8 mouse cellular contexts compared by ENCODE assay signal in genomic region chr19:8992769-8993624, GRCm38 (mm10). TPM values are rescaled to one million over a fixed set of nuclear protein-coding genes. Genes with fewer than 3 reads are reported as not detected.
DNase-seq lines count a peak whose midpoint lies in the region; ATAC-seq and TF ChIP-seq lines count a peak whose summit lies in the region.

No protein-coding gene starts in this region.

- peaks cover 56% of the 10 kb centered on the region for H3K4me1 ChIP-seq in forebrain, embryonic 10.5 days
- peaks cover 35% of the 10 kb centered on the region for H3K4me1 ChIP-seq in forebrain, embryonic 13.5 days
- H3K4me1 ChIP-seq in intestine, postnatal 0 days (replicated peaks; ENCODE audit: control insufficient read depth, insufficient read depth, low read length) = peaks cover 21% of the 10 kb centered on the region
- H3K4me1 ChIP-seq in limb, embryonic 14.5 days (ENCODE audit: control insufficient read depth, insufficient read depth, low read length) = peaks cover 68% of the 10 kb centered on the region
- peaks cover 77% of the 10 kb centered on the region for H3K4me1 ChIP-seq in stomach, embryonic 15.5 days

- no peak for TF ChIP-seq POLR2A in limb, embryonic 14.5 days (IDR thresholded peaks at IDR 0.05; ENCODE audit: borderline replicate concordance, extremely low read depth, insufficient read depth, insufficient read length)

- 0 out of 2 replicates have a peak overlapping the region, but pooled peaks have one; percentile 49 for H3K27ac ChIP-seq in forebrain, embryonic 10.5 days
- no peak overlapping the region for H3K27ac ChIP-seq in forebrain, embryonic 13.5 days
- H3K27ac ChIP-seq in intestine, postnatal 0 days (ENCODE audit: low read depth, low read length) = peak overlapping the region; percentile 57
- H3K27ac ChIP-seq in limb, embryonic 14.5 days (replicated peaks; ENCODE audit: low read depth, low read length) = peak overlapping the region; percentile 62; the same call in 1 of the 2 replicates
- H3K27ac ChIP-seq in stomach, embryonic 15.5 days = peak overlapping the region; percentile 98

- H3K4me3 ChIP-seq in forebrain, embryonic 10.5 days = no peak overlapping the region
- no peak overlapping the region for H3K4me3 ChIP-seq in forebrain, embryonic 13.5 days
- H3K4me3 ChIP-seq in intestine, postnatal 0 days (ENCODE audit: low read depth, low read length) = no peak overlapping the region
- H3K4me3 ChIP-seq in limb, embryonic 14.5 days (replicated peaks; ENCODE audit: low read length) = 0 out of 2 replicates have a peak overlapping the region, but pooled peaks have one; percentile 64
- peak overlapping the region; percentile 85; the same call in 1 of the 2 replicates for H3K4me3 ChIP-seq in stomach, embryonic 15.5 days (replicated peaks)

- ATAC-seq in forebrain, embryonic 13.5 days = no peak
- peak; percentile 63 for ATAC-seq in granulocyte monocyte progenitor cell, adult 5-6 weeks (replicated peaks; ENCODE audit: poor library complexity, severe bottlenecking)
- ATAC-seq in intestine, postnatal 0 days = peak; percentile 15; the same call in 1 of the 2 replicates
- no peak for ATAC-seq in limb, embryonic 14.5 days (ENCODE audit: low FRiP score, low read depth)
- ATAC-seq in stomach, embryonic 15.5 days (ENCODE audit: insufficient read depth, low FRiP score, low read depth) = no peak

- peak; percentile 68 for DNase-seq in forebrain, embryonic 10.5 days (ENCODE audit: extremely low spot score, low spot score)
- peak; percentile 57 to 74 for DNase-seq in cerebellum, postnatal 4 days (ENCODE audit: low spot score in 2 of 2)
- peak; percentile 90 for DNase-seq in limb, embryonic 14.5 days (ENCODE audit: low spot score)
- peak; percentile 87 for DNase-seq in naive thymus-derived CD4-positive, alpha-beta T cell, adult 2 months (ENCODE audit: low read depth)

- no peak overlapping the region for H3K9ac ChIP-seq in forebrain, embryonic 13.5 days
- H3K9ac ChIP-seq in intestine, postnatal 0 days (ENCODE audit: low read depth, low read length) = peak overlapping the region; percentile 7; the same call in 1 of the 2 replicates
- H3K9ac ChIP-seq in limb, embryonic 14.5 days (ENCODE audit: low read depth, low read length, severe bottlenecking) = peak overlapping the region; percentile 8; the same call in 1 of the 2 replicates
- H3K9ac ChIP-seq in stomach, embryonic 15.5 days = no peak overlapping the region

- 36% methylated on average over 12 of the region's 12 CpGs for WGBS in forebrain, embryonic 10.5 days
- WGBS in forebrain, embryonic 13.5 days = 37% methylated on average over 12 of the region's 12 CpGs
- 37% methylated on average over 12 of the region's 12 CpGs for WGBS in intestine, postnatal 0 days
- WGBS in limb, embryonic 14.5 days = 24% methylated on average over 12 of the region's 12 CpGs
- WGBS in stomach, embryonic 15.5 days = 34% methylated on average over 12 of the region's 12 CpGs

- H3K4me2 ChIP-seq in forebrain, embryonic 13.5 days = no peak overlapping the region
- H3K4me2 ChIP-seq in intestine, postnatal 0 days (replicated peaks; ENCODE audit: low read depth) = peak overlapping the region; percentile 87
- peak overlapping the region; percentile 56 for H3K4me2 ChIP-seq in limb, embryonic 14.5 days (replicated peaks; ENCODE audit: low read depth, low read length, severe bottlenecking)
- H3K4me2 ChIP-seq in stomach, embryonic 15.5 days = peak overlapping the region; percentile 77

- peaks cover 44% of the 10 kb centered on the region for H3K27me3 ChIP-seq in forebrain, embryonic 10.5 days (ENCODE audit: poor library complexity, severe bottlenecking)
- H3K27me3 ChIP-seq in forebrain, embryonic 13.5 days = peaks cover 35% of the 10 kb centered on the region
- H3K27me3 ChIP-seq in intestine, postnatal 0 days (replicated peaks; ENCODE audit: control insufficient read depth, insufficient read depth, low read length) = no peaks in the 10 kb centered on the region
- no peaks in the 10 kb centered on the region for H3K27me3 ChIP-seq in limb, embryonic 14.5 days (ENCODE audit: control insufficient read depth, insufficient read depth, low read length)
- H3K27me3 ChIP-seq in stomach, embryonic 15.5 days (replicated peaks) = no peaks in the 10 kb centered on the region

- H3K9me3 ChIP-seq in forebrain, embryonic 10.5 days = no peaks in the 10 kb centered on the region
- H3K9me3 ChIP-seq in forebrain, embryonic 13.5 days (replicated peaks) = no peaks in the 10 kb centered on the region
- no peaks in the 10 kb centered on the region for H3K9me3 ChIP-seq in intestine, postnatal 0 days (ENCODE audit: control insufficient read depth)
- H3K9me3 ChIP-seq in limb, embryonic 14.5 days (ENCODE audit: control insufficient read depth, low read length) = no peaks in the 10 kb centered on the region
- H3K9me3 ChIP-seq in stomach, embryonic 15.5 days = no peaks in the 10 kb centered on the region

- TF ChIP-seq CTCF in intestine, postnatal 0 days (IDR thresholded peaks at IDR 0.05; ENCODE audit: low read depth) = peak; percentile 86

- H3K36me3 ChIP-seq in forebrain, embryonic 10.5 days (replicated peaks) = no peaks in the 10 kb centered on the region
- no peaks in the 10 kb centered on the region for H3K36me3 ChIP-seq in forebrain, embryonic 13.5 days (ENCODE audit: poor library complexity, severe bottlenecking)
- 0 out of 2 replicates have a peak, but pooled peaks cover 5% of the 10 kb centered on the region for H3K36me3 ChIP-seq in intestine, postnatal 0 days (ENCODE audit: control insufficient read depth, insufficient read depth)
- H3K36me3 ChIP-seq in limb, embryonic 14.5 days (ENCODE audit: control insufficient read depth, insufficient read depth, low read length) = no peaks in the 10 kb centered on the region
- no peaks in the 10 kb centered on the region for H3K36me3 ChIP-seq in stomach, embryonic 15.5 days

RNA-seq across cellular contexts. Expression of gene Ahnak, which starts 3.9 kb away (rescaled TPM):
- polyA plus RNA-seq in forebrain, embryonic 10.5 days (2016; fragmentation: Nextera tagmentation; extraction: Ambion mirVana) = 6.5 and 7.1 TPM in 2 replicates
- polyA plus RNA-seq in forebrain, embryonic 13.5 days (2015; fragmentation: Nextera tagmentation; extraction: Ambion mirVana) = 2.8 and 3.0 TPM in 2 replicates
- total RNA-seq in granulocyte monocyte progenitor cell, adult 5-6 weeks (2014; fragmentation: Nextera tagmentation) = 5.8 and 12.1 TPM in 2 replicates
- 14.1 and 14.8 TPM in 2 replicates for total RNA-seq in granulocyte monocyte progenitor cell, adult 5-6 weeks (2017)
- polyA plus RNA-seq in intestine, postnatal 0 days (2015; fragmentation: Nextera tagmentation; extraction: Ambion mirVana) = 26.2 and 30.1 TPM in 2 replicates
- 21.6 and 31.4 TPM in 2 replicates for polyA plus RNA-seq in limb, embryonic 14.5 days (2012; rRNA removed)
- 61.5 and 61.6 TPM in 2 replicates for polyA plus RNA-seq in limb, embryonic 14.5 days (2014; fragmentation: Nextera tagmentation; extraction: Ambion mirVana)
- 32.2 and 43.5 TPM in 2 replicates for polyA plus RNA-seq in stomach, embryonic 15.5 days (2015; fragmentation: Nextera tagmentation; extraction: Ambion mirVana)

RNA-seq across cellular contexts. Expression of gene Eef1g, which starts 26.2 kb away (rescaled TPM):
- polyA plus RNA-seq in forebrain, embryonic 10.5 days (2016; fragmentation: Nextera tagmentation; extraction: Ambion mirVana) = 559 and 563 TPM in 2 replicates
- polyA plus RNA-seq in forebrain, embryonic 13.5 days (2015; fragmentation: Nextera tagmentation; extraction: Ambion mirVana) = 369 and 373 TPM in 2 replicates
- 1,036 and 1,157 TPM in 2 replicates for total RNA-seq in granulocyte monocyte progenitor cell, adult 5-6 weeks (2014; fragmentation: Nextera tagmentation)
- total RNA-seq in granulocyte monocyte progenitor cell, adult 5-6 weeks (2017) = 748 and 899 TPM in 2 replicates
- 164 and 168 TPM in 2 replicates for polyA plus RNA-seq in intestine, postnatal 0 days (2015; fragmentation: Nextera tagmentation; extraction: Ambion mirVana)
- polyA plus RNA-seq in limb, embryonic 14.5 days (2012; rRNA removed) = 530 and 577 TPM in 2 replicates
- polyA plus RNA-seq in limb, embryonic 14.5 days (2014; fragmentation: Nextera tagmentation; extraction: Ambion mirVana) = 499 and 500 TPM in 2 replicates
- polyA plus RNA-seq in stomach, embryonic 15.5 days (2015; fragmentation: Nextera tagmentation; extraction: Ambion mirVana) = 383 and 461 TPM in 2 replicates

RNA-seq across cellular contexts. Expression of gene Tut1, which starts 39.4 kb away (rescaled TPM):
- 40.2 and 49.1 TPM in 2 replicates for polyA plus RNA-seq in forebrain, embryonic 10.5 days (2016; fragmentation: Nextera tagmentation; extraction: Ambion mirVana)
- polyA plus RNA-seq in forebrain, embryonic 13.5 days (2015; fragmentation: Nextera tagmentation; extraction: Ambion mirVana) = 35.3 and 36.7 TPM in 2 replicates
- total RNA-seq in granulocyte monocyte progenitor cell, adult 5-6 weeks (2014; fragmentation: Nextera tagmentation) = 17.8 and 28.9 TPM in 2 replicates
- total RNA-seq in granulocyte monocyte progenitor cell, adult 5-6 weeks (2017) = 14.5 and 21.8 TPM in 2 replicates
- polyA plus RNA-seq in intestine, postnatal 0 days (2015; fragmentation: Nextera tagmentation; extraction: Ambion mirVana) = 10.7 and 11.1 TPM in 2 replicates
- polyA plus RNA-seq in limb, embryonic 14.5 days (2012; rRNA removed) = 28.6 and 33.6 TPM in 2 replicates
- polyA plus RNA-seq in limb, embryonic 14.5 days (2014; fragmentation: Nextera tagmentation; extraction: Ambion mirVana) = 27.6 and 29.2 TPM in 2 replicates
- 29.1 and 31.8 TPM in 2 replicates for polyA plus RNA-seq in stomach, embryonic 15.5 days (2015; fragmentation: Nextera tagmentation; extraction: Ambion mirVana)

RNA-seq across cellular contexts. Expression of gene Mta2, which starts 51.3 kb away (rescaled TPM):
- polyA plus RNA-seq in forebrain, embryonic 10.5 days (2016; fragmentation: Nextera tagmentation; extraction: Ambion mirVana) = 202 and 206 TPM in 2 replicates
- 178 and 180 TPM in 2 replicates for polyA plus RNA-seq in forebrain, embryonic 13.5 days (2015; fragmentation: Nextera tagmentation; extraction: Ambion mirVana)
- total RNA-seq in granulocyte monocyte progenitor cell, adult 5-6 weeks (2014; fragmentation: Nextera tagmentation) = 115 and 125 TPM in 2 replicates
- total RNA-seq in granulocyte monocyte progenitor cell, adult 5-6 weeks (2017) = 120 and 123 TPM in 2 replicates
- polyA plus RNA-seq in intestine, postnatal 0 days (2015; fragmentation: Nextera tagmentation; extraction: Ambion mirVana) = 53.1 and 54.1 TPM in 2 replicates
- 63.4 and 76.5 TPM in 2 replicates for polyA plus RNA-seq in limb, embryonic 14.5 days (2012; rRNA removed)
- polyA plus RNA-seq in limb, embryonic 14.5 days (2014; fragmentation: Nextera tagmentation; extraction: Ambion mirVana) = 43.8 and 47.2 TPM in 2 replicates
- 132 and 142 TPM in 2 replicates for polyA plus RNA-seq in stomach, embryonic 15.5 days (2015; fragmentation: Nextera tagmentation; extraction: Ambion mirVana)

Comparison
In these comparisons a context has a peak if more than half of its experiments do, and no peak if none do; other contexts are left out.
1. H3K4me3 ChIP-seq: peak in limb, embryonic 14.5 days (single experiment) and stomach, embryonic 15.5 days (single experiment); none in forebrain, embryonic 10.5 days (single experiment), forebrain, embryonic 13.5 days (single experiment) and intestine, postnatal 0 days (single experiment).
2. ATAC-seq: peak in granulocyte monocyte progenitor cell, adult 5-6 weeks (single experiment) and intestine, postnatal 0 days (single experiment); none in forebrain, embryonic 13.5 days (single experiment), limb, embryonic 14.5 days (single experiment) and stomach, embryonic 15.5 days (single experiment).
3. H3K9ac ChIP-seq: peak in intestine, postnatal 0 days (single experiment) and limb, embryonic 14.5 days (single experiment); none in forebrain, embryonic 13.5 days (single experiment) and stomach, embryonic 15.5 days (single experiment).
4. Peak in every context shown above with its lines, with median percentiles within 50 percentile points of each other: DNase-seq.